Mouse (Mus musculus): ENCODE measurements around the gene Olfr538. TPM values are rescaled to one million over a fixed set of nuclear protein-coding genes. Genes with fewer than 3 reads are reported as not detected.
"Not testable (repeated sequence)": the region's sequence is repeated elsewhere in the genome, so short reads cannot be mapped to it uniquely, and the experiment has no call there.

The Olfr538 gene
- not detected in 2 replicates for polyA plus RNA-seq (2012; rRNA removed)

DNA sequence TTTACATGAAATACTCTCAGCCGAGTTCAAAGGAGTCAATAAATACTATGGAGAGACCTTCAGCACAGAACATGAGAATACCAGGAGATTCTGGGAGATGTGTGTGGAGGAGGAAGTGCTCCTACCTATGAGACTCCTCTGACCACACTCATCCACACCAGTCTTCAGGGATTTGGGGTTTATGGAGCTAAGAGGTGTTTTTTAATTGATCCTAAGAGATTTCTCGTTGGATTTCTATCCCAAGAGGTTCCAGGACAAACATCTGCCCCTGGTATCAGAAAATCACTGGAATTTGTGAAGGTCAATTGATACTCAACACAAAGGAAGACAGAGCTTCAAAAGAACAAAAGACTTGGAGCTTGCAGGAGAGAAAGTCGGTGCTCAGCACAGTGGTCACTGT, at the start of gene Olfr538:
Olfr538 (plus strand) TSS at position 301 of the 400 bp plus-strand sequence.
- H3K4me1 ChIP-seq (ENCODE audit: control insufficient read depth, insufficient read depth, low read length): no peaks in the 10 kb centered on the region
- H3K4me3 ChIP-seq (replicated peaks; ENCODE audit: extremely low read depth, low read depth, low read length): no peak within 1 kb of the TSS
- TF ChIP-seq CTCF (IDR thresholded peaks at IDR 0.05; ENCODE audit: insufficient read depth, low read length): no peak
- no peak for TF ChIP-seq POLR2A (IDR thresholded peaks at IDR 0.05; ENCODE audit: borderline replicate concordance, extremely low read depth, low read depth, low read length)
- DNase-seq: no peak
- 64% methylated on average over 3 of the region's 3 CpGs for WGBS

DNA sequence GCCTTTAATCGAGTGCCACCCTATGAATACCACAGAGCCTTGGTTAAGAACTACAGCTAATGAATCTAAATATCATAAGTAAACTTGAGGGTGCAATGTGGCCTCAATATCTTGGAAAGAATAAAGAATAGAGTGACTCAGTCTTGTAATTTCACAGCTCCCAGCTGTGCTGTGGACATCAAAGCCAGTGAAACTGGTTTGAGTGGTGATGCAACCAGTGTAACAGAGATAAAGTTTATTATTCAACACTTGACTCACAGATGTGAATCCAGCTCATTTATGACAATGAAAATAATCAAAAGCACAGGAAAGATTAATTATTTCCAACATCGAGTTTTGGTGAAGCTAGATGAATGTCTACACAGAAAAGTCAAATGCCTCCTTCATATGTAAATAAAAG, 27.9 kb upstream of the Olfr538 start:
- Histone ChIP-seq H3K4me3 (replicated peaks; ENCODE audit: extremely low read depth, low read depth, low read length) (no peak overlapping the region), H3K4me1 (ENCODE audit: control insufficient read depth, insufficient read depth, low read length) (no peaks in the 10 kb centered on the region)
- DNase-seq: no peak
- 54% methylated on average over 2 of the region's 2 CpGs for WGBS
- TF ChIP-seq POLR2A (IDR thresholded peaks at IDR 0.05; ENCODE audit: borderline replicate concordance, extremely low read depth, low read depth, low read length) (no peak), CTCF (IDR thresholded peaks at IDR 0.05; ENCODE audit: insufficient read depth, low read length) (no peak)

DNA sequence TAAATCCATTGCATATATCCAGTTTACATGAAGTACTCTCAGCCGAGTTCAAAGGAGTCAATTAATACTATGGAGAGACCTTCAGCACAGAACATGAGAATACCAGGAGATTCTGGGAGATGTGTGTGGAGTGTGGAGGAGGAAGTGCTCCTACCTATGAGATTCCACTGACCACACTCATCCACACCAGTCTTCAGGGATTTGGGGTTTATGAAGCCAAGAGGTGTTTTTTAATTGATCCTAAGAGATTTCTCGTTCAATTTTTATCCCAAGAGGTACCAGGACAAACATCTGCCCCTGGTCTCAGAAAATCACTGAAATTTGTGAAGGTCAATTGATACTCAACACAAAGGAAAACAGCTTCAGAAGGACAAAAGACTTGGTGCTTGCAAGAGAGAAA, 33.3 kb downstream of the Olfr538 start, which contains the start of gene Olfr46:
Olfr46 (plus strand) TSS at position 301 of the 400 bp plus-strand sequence.
- not testable (repeated sequence) for H3K4me1 ChIP-seq (ENCODE audit: control insufficient read depth, insufficient read depth, low read length); H3K4me3 ChIP-seq (replicated peaks; ENCODE audit: extremely low read depth, low read depth, low read length); DNase-seq
- WGBS: 73% methylated on average over 2 of the region's 2 CpGs

Other genes starting within 250 kb of the Olfr538 start
- not detected in 2 replicates for gene Olfr525, start 247.0 kb upstream of the Olfr538 start, polyA plus RNA-seq (2012; rRNA removed)
- gene Olfr527, start 233.9 kb upstream of the Olfr538 start, polyA plus RNA-seq (2012; rRNA removed): not detected in 2 replicates
- gene Olfr60, start 206.2 kb upstream of the Olfr538 start, polyA plus RNA-seq (2012; rRNA removed): 0.32 TPM in 1 of 2 replicates, not detected in the other
- not detected in 2 replicates for gene Olfr530, start 191.6 kb upstream of the Olfr538 start, polyA plus RNA-seq (2012; rRNA removed)
- not detected in 2 replicates for gene Olfr531, start 165.0 kb upstream of the Olfr538 start, polyA plus RNA-seq (2012; rRNA removed)
- not detected in 2 replicates for gene Olfr532, start 146.2 kb upstream of the Olfr538 start, polyA plus RNA-seq (2012; rRNA removed)
- gene Olfr533, start 104.5 kb upstream of the Olfr538 start, polyA plus RNA-seq (2012; rRNA removed): not detected in 2 replicates
- gene Olfr535, start 83.7 kb upstream of the Olfr538 start, polyA plus RNA-seq (2012; rRNA removed): not detected in 2 replicates
- gene Olfr536, start 60.5 kb upstream of the Olfr538 start, polyA plus RNA-seq (2012; rRNA removed): not detected in 2 replicates
- not detected in 2 replicates for gene Olfr46, start 33.4 kb downstream of the Olfr538 start, polyA plus RNA-seq (2012; rRNA removed)
- not detected in 2 replicates for gene Olfr61, start 61.1 kb downstream of the Olfr538 start, polyA plus RNA-seq (2012; rRNA removed)
- not detected in 2 replicates for gene Olfr53, start 78.6 kb downstream of the Olfr538 start, polyA plus RNA-seq (2012; rRNA removed)
- not detected in 2 replicates for gene Olfr539, start 92.0 kb downstream of the Olfr538 start, polyA plus RNA-seq (2012; rRNA removed)
- not detected in 2 replicates for gene Olfr45, start 114.1 kb downstream of the Olfr538 start, polyA plus RNA-seq (2012; rRNA removed)
- not detected in 2 replicates for gene Olfr541, start 129.4 kb downstream of the Olfr538 start, polyA plus RNA-seq (2012; rRNA removed)
- 6.4 and 16.6 TPM in 2 replicates for gene Cyp2e1, start 195.9 kb downstream of the Olfr538 start, polyA plus RNA-seq (2012; rRNA removed)
- gene Syce1, start 220.0 kb downstream of the Olfr538 start, polyA plus RNA-seq (2012; rRNA removed): 0.22 and 0.45 TPM in 2 replicates